Mouse (Mus musculus): ENCODE measurements at regions not wholly inside any gene's neighbourhood (a gene's known extent, or its start where the extent isn't known, plus 50 kb on each side); places are given as distances from the start of the nearest gene placed in this dataset.

DNA sequence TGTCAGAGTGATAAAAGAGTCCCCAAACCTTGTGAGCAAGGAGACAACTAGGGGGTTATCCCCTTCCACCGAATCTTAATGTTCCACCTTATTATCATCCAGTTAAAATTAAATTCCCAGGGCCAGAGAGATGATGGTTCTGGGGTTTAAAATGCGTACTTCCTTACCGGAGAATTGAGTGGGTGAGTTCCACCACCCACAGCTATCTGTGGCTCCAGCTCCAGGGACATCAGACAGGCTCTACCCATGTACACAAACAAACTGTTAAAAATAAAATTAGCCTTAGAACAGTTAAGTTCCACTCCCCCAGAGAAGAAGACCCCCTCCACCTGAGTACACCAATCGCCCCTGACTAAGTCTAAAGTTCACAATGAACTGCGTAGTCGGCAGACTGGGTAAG is 52.0 kb upstream of the Mgat5 start:
- in situ Hi-C loops (cut with MseI, MboI), result no loop called here

DNA sequence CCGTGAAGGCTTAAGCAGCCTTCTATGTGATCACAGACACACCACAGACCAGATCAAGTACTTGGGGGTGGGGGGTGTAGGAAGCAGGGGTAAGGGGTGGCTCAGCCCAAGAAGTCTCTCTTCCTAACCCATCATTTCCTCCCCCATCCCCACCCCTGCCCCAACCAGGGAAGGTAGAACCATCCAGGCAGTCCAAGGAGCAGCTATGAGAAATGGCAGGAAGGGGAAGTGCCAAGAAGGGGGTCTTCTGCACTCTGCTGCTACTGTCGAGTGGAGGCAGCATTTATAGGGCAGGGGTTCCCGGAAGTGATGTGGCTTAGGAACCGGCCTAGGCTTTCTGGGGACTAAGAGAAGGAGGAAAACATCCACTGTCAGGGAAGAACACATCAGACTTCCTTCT is 69.3 kb upstream of the Mgat5 start:
- in situ Hi-C loops (cut with MseI, MboI), result no loop called here

DNA sequence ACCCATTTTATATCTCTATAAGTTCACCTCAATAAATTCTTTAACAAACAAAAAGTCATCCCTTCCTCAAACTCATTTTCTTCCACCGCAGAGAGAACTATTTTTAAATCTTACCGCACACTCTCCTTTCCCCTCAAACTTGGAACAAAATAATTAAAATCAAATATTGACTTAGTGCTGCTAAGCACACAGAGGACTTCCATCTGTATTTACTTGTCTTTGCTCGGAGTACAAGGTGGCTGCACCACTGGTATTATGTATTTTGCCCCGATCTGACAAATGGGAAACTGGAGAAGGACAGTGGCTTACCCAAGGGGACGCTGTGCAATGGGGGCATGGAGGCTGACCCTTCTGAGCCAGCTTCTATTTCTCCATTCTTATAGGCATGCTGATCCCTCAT is 72.9 kb upstream of the Mgat5 start:
- in situ Hi-C loops (cut with MseI, MboI), result no loop called here

DNA sequence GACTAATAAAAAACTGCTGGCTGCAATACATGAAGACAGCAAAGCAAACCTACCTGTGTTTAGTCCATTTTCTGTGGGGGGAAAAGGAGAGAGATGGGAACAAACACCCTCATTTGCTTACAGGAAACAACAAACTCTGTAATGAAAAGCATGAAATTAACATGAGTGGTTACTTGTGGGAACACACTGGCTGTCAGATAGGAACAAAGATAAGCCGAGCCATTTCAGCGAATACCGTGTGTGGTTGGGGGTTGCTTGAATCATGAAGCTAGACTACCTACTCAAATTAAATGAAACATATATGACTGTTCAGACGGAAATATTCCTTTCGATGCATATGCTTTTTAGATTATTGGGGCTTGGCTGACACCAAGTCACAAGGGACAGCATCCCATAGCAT is 80.0 kb upstream of the Mgat5 start:
- in situ Hi-C loops (cut with MseI, MboI), result no loop called here

DNA sequence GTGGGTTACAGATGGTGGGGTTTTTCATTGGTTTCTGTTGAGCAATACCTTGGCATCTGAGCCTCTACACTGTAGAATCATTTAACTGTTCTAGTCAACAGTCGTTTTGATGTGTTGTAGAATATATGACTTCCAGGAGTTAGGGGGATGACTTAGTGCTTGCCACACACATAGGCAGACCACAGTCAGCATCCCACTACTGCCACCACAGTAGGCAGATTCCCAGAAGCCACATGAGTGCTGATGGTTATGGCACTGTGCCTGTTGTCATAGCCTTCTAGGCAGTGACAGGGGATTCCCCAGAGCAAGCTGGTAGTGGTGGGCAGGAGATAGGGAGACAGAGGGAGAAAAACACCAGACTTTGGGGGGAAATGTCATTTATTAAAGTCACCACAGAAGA is 86.8 kb upstream of the Mgat5 start:
- in situ Hi-C loops (cut with MseI, MboI), result no loop called here

DNA sequence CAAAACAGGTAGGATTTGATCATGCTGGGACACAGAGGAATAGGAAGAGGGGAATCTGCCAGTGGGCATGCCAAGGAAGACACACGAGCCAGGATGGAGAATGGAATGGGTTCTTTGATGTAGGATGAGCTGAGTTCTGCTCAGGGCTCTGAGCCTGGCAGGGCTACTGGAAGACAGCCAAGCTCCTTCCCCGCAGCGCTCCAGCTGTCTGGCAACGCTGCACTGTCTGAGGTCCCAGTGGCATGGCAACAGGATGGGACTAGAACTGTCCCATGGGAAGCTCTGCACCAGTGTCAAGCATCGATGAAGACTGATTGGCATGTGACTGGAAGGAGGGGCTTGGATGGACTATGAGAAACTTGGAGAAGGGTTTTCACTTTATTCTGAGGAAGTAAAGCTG is 97.3 kb upstream of the Mgat5 start:
- in situ Hi-C loops (cut with MseI, MboI), result no loop called here

DNA sequence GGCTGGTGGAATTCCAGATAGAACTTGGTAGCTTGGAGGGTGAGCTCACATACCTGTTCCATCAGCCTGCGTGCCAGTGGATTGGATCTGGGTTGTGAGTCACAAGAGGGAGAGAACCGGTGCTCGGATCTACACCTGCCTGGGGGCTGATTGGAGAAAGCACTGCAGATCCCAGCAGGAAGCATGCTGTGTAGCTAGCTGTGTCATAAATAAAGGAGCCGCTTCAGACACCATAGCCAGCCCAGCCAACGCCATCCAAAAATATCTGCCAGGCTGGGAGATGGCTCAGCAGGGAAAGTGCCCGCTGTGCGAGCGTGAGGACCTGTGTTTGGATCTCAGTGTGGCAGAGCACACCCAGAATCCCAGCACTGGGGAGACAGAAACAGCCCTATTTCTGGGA is 99.0 kb upstream of the Mgat5 start:
- in situ Hi-C loops (cut with MseI, MboI), result no loop called here

DNA sequence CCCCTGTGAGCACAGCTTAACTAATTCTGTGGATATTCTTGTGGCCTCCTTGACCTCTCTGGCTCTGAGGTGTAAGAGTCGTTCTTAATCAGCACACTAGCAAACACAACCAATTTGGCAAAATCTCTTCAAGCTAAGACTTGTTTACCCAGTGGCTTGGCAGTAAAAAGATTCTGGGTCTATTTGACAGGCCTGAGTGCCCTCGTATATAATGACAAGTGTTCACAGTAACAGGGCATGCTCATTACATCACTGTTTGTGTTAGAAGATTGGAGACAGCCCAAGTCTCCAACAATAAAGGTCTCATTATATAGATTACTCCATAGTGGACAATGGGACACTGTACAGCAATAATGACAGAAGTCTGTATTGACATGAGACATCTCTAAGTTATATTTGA is 101.2 kb upstream of the Mgat5 start:
- in situ Hi-C loops (cut with MseI, MboI), result no loop called here

DNA sequence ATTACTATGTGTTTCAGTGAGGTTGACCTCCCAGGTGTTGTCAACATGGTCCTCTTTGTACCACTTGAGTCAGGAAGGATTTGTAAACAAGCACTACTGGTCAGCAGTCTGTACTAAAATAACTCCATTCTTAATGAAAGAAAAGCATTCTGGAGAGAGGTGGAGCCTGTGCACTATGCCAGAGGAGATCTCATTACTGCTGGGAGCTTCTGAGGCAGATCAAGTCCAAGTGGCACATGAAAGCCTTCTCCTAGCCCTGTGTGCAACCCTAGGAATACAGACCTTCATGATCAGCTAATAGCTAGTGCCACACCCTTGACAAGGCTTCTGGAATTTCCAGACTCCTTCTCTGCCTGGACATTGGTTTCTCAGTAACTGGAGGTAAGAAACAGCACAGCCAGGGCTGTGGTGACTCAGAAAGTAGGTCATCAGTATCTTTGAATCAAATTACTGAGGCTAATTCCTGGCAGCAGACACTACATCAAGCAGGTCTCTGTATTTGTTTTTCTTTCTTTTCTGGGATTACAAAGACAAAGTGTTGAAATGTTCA is 105.9 kb upstream of the Mgat5 start:
- in situ Hi-C loops (cut with MseI, MboI), result no loop called here

DNA sequence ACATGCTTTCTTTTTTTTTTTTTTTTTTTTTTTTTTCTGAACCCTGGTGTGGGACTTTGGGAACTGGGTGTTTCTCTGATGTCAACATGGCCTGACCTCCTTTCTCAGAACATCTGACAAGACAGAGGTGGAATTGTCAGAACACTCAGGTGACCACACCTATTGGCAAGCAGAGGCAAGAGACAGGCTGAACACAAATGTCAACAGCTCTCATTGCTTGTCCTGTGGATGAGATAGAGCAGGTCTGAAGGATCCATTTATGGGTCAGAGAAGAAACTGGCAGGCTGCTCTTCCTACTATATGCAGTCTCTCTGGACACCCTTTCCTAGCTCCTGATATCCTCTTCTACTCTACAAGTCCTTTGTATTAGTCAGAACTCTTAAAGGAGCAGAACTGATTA is 117.2 kb upstream of the Mgat5 start:
- in situ Hi-C loops (cut with MseI, MboI), result no loop called here

DNA sequence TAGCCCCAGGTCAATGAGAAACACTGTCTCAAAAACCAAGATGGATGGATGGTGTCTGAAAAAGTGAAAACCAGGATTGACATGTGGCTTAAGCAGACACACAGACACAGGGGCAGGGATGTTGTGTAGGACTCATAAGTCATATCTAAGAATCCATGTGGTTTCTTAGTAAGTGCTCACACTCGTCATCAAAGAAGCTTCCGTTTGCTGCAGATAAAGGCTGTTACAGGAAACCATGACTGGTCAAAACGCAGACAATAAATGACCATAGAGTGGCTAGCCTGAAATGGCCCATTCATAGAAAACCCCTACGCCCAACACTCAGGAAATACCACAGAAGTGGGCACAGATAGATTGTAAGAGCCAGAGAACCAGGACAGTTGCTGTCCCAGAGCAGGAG is 118.8 kb upstream of the Mgat5 start:
- in situ Hi-C loops (cut with MseI, MboI), result no loop called here

DNA sequence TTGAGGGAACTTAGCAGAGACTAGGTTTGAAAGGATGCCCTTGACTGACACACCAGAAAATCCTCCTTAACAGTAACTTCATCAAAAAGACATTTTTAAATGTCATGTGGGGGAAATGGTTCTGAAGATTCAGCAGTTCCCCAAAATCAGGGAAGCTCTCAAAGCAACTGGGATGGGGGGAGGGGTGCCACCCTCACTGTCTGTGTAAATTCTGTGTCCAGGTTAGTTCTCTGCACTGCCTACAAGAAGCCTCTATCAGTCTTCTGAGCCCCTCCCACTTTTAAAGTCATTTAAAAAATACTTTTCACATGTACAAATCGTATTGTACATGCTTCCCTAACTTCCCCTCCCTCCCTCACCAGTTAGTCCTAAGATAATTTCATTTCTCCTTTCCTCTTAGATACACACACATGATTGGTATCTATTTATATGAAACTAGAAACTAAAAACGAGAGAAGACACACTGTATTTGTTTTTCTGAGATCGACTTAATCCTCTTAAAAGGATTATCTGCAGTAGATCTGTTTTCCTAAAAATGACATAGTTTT is 121.0 kb upstream of the Mgat5 start:
- in situ Hi-C loops (cut with MseI, MboI), result no loop called here

DNA sequence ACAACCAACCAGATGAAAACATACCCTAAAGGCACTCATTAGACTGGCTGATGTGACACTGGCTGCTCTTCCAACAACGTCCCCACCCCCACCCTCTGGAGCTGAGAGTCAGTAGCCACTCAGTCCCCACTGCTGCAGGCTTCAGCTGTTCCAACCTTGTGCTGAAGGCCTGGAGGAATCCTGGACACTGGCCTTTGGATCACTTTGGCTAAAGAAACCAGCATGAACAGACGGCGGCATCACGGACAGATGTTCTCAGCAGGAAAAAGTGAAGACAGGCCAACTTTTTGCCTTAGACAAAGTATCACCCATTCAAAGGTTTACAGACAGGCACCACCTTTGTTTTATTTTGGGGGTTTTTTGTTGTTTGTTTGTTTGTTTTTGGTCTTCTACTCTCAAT is 125.8 kb upstream of the Mgat5 start:
- in situ Hi-C loops (cut with MseI, MboI), result no loop called here

DNA sequence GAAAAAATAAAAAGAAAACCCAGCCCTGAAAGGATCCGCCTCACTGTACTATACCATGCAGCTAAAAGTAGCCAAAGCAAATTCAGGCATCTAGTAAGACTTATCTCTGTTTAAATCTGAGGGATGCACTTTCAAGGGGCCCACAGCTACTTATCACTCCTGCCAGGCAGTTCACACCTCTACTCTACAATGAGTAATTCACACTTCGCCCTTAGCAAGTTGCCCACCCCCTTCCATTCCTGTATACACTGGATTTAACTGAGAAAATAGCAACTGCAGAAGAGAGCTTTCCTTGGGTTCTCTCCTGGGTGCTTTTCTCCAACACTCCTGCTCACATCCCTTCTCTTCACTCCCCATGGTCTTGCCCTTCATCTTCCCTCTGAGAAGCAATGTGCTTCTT is 142.4 kb upstream of the Mgat5 start:
- in situ Hi-C loops (cut with MseI, MboI), result no loop called here

DNA sequence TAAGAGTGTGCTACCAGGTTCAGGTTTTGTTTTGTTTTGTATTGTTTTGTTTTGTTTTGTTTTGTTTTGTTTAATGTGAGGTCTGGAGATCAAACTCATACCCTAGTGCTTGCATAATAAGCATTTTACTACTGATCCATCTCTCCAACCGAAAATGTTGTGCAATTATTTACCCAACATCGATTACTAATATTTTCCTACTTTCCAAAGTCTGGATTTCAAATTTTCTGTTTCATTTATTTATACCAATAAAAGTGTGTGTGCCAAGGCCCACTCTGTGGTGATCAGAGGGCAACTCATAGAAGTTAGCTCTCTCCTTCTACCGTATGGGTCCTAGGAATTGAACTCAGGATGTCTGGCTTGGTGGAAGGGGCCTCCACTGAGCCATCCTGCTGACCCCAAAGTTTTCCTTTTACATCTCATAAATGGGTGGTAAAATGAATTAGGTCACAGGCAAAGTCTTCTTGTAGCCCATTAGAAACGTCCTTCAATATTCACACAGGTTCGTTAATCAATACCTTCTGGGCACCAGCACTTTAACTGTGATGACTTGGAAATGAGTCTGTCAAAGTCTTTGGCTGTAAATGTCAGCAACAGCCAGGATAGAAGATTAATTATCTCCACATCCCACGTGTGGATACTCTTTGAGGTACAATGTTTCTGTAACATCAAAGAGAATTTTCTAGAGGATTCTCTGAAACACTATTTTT is 158.9 kb upstream of the Mgat5 start:
- in situ Hi-C loops (cut with MseI, MboI), result no loop called here

DNA sequence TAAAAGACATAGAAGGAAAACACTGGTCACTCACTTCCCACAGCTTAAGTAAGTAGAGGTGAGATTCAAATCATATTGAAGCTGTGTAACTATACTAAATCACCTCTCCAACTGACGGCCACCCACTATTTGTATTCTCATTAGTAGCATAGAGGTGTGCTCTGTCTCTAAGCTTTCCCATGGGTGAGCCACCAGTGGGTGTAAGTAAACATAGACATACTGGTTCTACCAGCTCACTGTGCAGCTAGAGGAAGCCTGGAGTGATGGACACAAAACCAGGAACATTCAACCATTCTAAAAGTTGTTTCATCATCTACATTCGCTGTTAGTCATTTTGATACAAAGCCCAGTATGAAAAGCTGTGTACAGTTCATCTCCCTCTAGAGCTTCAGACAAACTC is 170.1 kb upstream of the Mgat5 start:
- in situ Hi-C loops (cut with MseI, MboI), result no loop called here

DNA sequence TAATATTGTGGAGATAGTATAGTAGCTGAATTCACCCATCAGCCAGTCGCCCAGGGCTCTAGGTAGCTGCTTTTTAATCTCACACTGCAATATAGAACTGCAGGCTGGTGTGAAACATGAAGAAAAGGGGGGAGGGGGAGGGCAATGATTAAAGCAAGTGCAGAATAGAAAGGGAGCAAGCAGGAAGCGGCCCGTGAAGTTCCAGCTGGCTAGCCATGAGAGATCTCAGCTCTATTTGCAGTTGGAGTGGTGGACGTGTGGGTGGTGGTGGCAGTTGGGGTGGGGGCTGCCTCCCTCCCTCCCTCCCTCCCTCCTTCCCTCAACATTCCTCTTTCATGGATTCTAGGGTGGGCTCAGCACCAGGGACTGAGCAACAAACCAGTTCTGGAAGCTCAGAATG is 173.3 kb upstream of the Mgat5 start:
- in situ Hi-C loops (cut with MseI, MboI), result no loop called here

DNA sequence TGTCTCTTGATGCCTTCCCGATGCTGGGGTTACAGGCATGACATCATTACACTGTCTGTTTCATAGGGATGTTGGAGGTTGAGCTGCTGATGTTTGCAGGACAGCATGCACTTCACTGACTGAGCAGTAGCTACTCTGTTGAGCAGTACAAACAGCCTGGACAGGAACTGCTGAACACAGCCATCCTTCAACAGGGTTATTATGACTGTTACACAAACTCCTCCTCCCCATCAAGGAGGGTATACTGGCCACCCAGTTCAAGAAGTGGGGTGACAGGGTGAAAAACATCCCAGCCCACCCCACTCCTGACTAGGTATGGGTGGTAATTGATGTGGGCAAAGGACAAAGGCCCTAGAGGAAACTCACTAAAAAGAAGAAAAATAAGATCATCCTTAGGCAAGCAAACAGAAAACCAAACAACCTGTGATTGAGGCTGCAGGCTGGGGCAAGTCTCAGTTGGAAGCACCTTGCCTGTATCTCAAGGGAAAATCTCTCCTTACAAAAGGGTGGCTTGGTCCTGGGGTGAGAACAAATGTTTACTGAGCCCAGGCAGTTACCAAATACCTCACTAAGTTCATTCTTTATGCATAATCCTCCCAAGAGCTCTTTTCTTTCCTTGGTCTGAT is 175.8 kb upstream of the Mgat5 start:
- in situ Hi-C loops (cut with MseI, MboI), result no loop called here

DNA sequence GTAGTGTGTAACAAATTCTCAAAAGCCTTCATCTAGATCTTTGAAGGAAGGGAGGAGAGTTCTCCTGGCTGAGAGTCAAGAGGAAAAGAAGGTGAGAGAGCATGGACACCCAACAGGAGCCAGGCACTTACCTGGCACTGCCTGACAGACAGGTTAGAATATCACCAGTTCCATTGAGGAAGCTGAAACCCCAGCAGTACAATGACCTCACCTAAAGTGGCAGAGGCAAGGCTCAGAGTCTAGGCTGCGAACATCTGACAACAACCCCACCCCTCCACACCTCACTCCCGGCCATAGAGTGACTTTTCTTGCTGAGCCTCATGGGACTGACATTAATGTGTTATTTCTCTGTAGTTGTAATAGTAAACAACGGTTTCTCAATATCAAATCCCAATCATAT is 181.7 kb upstream of the Mgat5 start:
- in situ Hi-C loops (cut with MseI, MboI), result loop anchor here (25.0 kb wide), 1 partner anchor 439 kb away; no protein-coding TSS in a partner anchor

DNA sequence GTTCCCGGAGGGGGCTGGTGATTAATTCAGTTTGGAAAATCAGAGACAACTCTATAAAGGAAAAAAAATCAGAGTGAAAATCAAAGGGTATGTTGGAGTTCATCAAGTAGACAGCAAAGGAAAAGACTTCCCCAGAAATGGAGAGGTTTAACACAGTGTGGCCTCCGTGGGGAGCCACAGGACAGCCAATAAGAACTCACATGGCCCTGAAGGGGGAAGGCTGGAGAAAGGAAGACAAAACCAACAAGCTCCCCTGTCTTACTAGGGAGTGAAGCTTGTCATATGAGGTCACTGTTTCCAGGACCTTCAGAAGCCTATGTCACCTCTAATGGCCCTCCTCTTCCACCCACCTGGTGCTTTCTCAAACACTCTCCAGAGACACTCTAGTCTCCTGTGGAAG is 187.1 kb upstream of the Nckap5 start:
- in situ Hi-C loops (cut with MseI, MboI), result loop anchor here (25.0 kb wide), 1 partner anchor 445 kb away; no protein-coding TSS in a partner anchor

DNA sequence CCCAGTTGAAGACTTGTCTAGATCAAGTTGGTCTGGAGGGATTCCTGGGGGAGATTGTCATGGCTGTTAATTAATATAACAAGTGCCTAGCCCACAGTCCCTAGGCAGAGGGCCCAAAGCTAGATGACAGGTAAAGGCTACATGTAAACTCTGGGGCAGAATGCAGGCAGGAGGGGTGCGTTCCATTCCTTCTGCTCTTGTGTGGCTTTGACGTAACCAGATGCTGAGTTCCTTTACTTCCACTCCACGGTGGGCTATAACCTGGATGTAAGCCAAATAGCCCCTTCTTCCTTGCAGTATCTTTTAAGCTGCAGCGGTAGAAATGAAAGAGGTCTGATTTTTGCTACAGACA is 185.3 kb upstream of the Nckap5 start:
- in situ Hi-C loops (cut with MseI, MboI), result loop anchor here (25.0 kb wide), 1 partner anchor 446 kb away; no protein-coding TSS in a partner anchor

DNA sequence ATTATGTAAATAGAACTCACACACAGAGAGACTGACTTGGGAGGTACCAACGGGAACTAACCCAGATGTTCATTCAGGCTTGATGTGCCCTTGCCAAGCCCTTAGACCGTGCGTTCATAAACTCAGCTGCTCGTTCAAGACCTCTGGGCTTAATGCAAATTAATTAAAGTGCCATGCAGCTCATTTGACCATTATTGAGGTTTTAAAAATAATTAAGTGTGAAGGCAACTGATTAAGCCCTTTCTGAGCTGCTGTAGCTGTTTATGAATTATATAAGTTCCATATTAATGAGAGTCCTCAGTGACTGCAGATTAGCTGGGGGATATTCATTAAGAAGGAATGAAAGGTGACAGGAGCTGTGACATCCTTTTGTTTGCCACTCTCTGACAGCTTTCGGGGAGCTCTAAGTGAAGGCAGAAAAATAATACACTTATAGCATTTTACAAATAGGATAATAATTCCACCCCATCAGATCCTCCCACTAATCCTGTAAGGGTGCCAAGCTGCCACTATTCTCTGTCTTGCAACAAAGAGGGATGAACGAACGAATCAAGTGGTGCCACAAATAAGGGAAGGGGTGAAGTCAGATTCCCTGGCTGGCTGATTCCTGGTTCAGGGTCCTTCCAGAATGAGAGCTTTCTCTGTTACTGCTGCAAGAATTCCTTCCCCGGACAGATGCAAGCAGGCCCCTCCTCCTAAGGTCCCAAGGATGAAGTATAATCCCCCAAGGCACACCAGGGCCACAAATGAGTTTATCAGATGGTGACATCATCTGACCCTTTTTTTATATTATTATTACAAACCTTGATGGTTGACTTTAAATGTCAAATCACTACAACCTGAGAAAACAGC is 184.7 kb upstream of the Nckap5 start:
- in situ Hi-C loops (cut with MseI, MboI), result loop anchor here (25.0 kb wide), 1 partner anchor 447 kb away; no protein-coding TSS in a partner anchor

All from mouse trophoblast stem cell (cell line).